Mouse (Mus musculus) ES-E14 (cell line): ENCODE measurements around the gene Hectd4. TPM values are rescaled to one million over a fixed set of nuclear protein-coding genes. Genes with fewer than 3 reads are reported as not detected.

Source experiments
- DNase-seq: peaks from one replicate; pipeline ENCODE4 v3.0.0-alpha.2; 2013; ENCODE audit warnings: low read depth, low spot score
- H3K27ac ChIP-seq: 2 replicates; pipeline ENCODE4 v1.5.1; 2012; ENCODE audit warnings: low read depth, mild to moderate bottlenecking, low read length, moderate library complexity, mixed read lengths; ENCODE audit not compliant: poor library complexity, insufficient read depth, severe bottlenecking
- H3K36me3 ChIP-seq: 2 replicates; pipeline ENCODE4 v1.6.1; 2012; ENCODE audit warnings: mild to moderate bottlenecking, low read length, moderate library complexity, mixed read lengths; ENCODE audit not compliant: control insufficient read depth, poor library complexity, insufficient read depth, severe bottlenecking
- H3K4me1 ChIP-seq, 2 experiments: fragments of 150-350 bp in 1 of 2; sonication (generic) in 1 of 2; 2 replicates each; pipeline ENCODE4 v1.6.1; 2012; ENCODE audit warnings: low read length in 2 of 2, mild to moderate bottlenecking in 1 of 2, mixed read lengths in 1 of 2; ENCODE audit not compliant: control insufficient read depth in 2 of 2, insufficient read depth in 2 of 2, poor library complexity in 1 of 2
- H3K4me3 ChIP-seq, 2 experiments: fragments of 150-350 bp in 1 of 2; sonication (generic) in 1 of 2; 2 replicates each; pipeline ENCODE4 v1.5.1; 2012; ENCODE audit warnings: low read length in 2 of 2, low read depth in 1 of 2, mild to moderate bottlenecking in 1 of 2, mixed read lengths in 1 of 2; ENCODE audit not compliant: insufficient read depth in 1 of 2, poor library complexity in 1 of 2, severe bottlenecking in 1 of 2
- H3K9ac ChIP-seq: 2 replicates; pipeline ENCODE4 v1.6.1; 2012; ENCODE audit warnings: low read depth, mild to moderate bottlenecking, low read length, mixed read lengths; ENCODE audit not compliant: poor library complexity, insufficient read depth, severe bottlenecking
- H3K9me3 ChIP-seq: fragments of 150-350 bp; sonication (generic); 2 replicates; pipeline ENCODE4 v1.6.1; 2012; ENCODE audit warnings: low read depth, mild to moderate bottlenecking, low read length; ENCODE audit not compliant: control insufficient read depth, insufficient read depth
- CHD2 ChIP-seq: IDR thresholded peaks from 2 replicates; pipeline ENCODE4 v1.6.1; 2014; ENCODE audit warnings: mild to moderate bottlenecking, low read depth, low read length, inconsistent platforms
- HCFC1 ChIP-seq: IDR thresholded peaks from 2 replicates; pipeline ENCODE4 v1.6.1; 2012; ENCODE audit warnings: low read length, inconsistent platforms, borderline replicate concordance; ENCODE audit not compliant: insufficient read depth
- MAFK ChIP-seq: IDR thresholded peaks from 2 replicates; pipeline ENCODE4 v1.6.1; 2014; ENCODE audit warnings: mild to moderate bottlenecking, low read depth, low read length, inconsistent platforms; ENCODE audit not compliant: insufficient read depth
- ZC3H11A ChIP-seq: IDR thresholded peaks from 2 replicates; pipeline ENCODE4 v1.6.1; 2012; ENCODE audit warnings: low read depth, mild to moderate bottlenecking, inconsistent platforms, low read length, borderline replicate concordance
- ZNF384 ChIP-seq: IDR thresholded peaks from 2 replicates; pipeline ENCODE4 v1.6.1; 2012; ENCODE audit warnings: low read depth, low read length, inconsistent platforms
- in situ Hi-C, 2 experiments: fragments of 600-800 bp; cut with MboI; formaldehyde crosslinking; loops; one replicate each; pipeline ENCODE4 v1.15.1; 2025; ENCODE audit warnings: low sequenced_read_pairs in 2 of 2, inconsistent platforms in 1 of 2; ENCODE audit not compliant: unreplicated experiment in 2 of 2
- total RNA-seq: library from RNA; depleted of rRNA; stranded (reverse); fragments of 300-350 nt; gene quantifications from 2 replicates; pipeline ENCODE4 v1.2.3, GENCODE M21; 2012

Gene Hectd4
- total RNA-seq, 1 experiment: 14.2 TPM

DNA sequence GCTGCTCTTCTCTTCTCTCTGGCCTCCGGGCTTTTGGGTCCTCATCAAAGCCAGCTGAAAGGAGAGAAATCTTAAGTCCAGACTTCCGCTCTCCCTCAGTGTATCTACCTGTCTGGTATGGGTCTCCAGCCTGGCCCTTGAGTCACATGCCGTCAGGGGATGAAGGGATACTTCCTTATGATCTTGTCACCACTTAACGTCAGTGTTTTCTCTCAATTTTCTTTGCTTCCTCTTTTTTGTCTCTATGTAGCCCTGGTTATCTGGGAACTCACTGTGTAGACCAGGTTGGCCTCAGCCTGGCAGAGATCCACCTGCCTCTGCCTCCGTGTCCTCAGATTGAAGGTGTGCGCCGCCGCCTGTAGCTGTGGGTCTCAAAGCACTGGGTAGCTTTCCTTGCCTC lies 124.0 kb downstream of the Hectd4 start:
- no peak for DNase-seq
- Histone ChIP-seq H3K27ac (no peak overlapping the region), H3K4me3 (no peak overlapping the region), H3K4me1 (peaks cover 0 to 7% of the 10 kb centered on the region in 2 experiments; a peak in 1 of 4 replicates), H3K9me3 (no peaks in the 10 kb centered on the region), H3K36me3 (peaks cover 21% of the 10 kb centered on the region; the same call in 1 of the 2 replicates), H3K9ac (no peak overlapping the region)
- no peak for TF ChIP-seq ZC3H11A
- no peak for TF ChIP-seq ZNF384
- no peak for TF ChIP-seq HCFC1
- in situ Hi-C loops: no loop called here

DNA sequence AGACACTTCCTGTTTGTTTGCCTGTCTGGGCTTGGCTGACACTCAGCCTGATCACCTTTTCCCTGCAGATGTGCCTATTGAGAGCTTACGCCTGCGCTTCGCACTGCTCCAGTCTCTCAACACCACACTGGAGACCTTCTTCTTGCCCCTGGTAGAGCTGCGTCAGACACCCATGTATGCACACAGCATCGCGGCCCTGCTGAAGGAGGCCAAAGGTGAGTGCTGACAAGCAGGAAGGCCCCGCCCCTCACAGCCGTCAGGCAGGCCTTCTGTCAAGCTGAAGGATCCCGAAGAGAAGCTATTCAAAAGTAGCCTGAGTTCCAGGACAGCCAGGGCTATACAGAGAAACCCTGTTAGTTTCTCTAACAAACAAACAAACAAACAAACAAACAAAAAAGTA lies 139.2 kb downstream of the Hectd4 start:
- Histone ChIP-seq H3K9ac (no peak overlapping the region), H3K4me1 (no peaks in the 10 kb centered on the region), H3K9me3 (no peaks in the 10 kb centered on the region), H3K4me3 (no peak overlapping the region), H3K36me3 (peaks cover 32% of the 10 kb centered on the region), H3K27ac (no peak overlapping the region)
- DNase-seq: no peak
- TF ChIP-seq HCFC1 (no peak), ZNF384 (no peak), ZC3H11A (no peak), MAFK (no peak), CHD2 (no peak)
- in situ Hi-C loops: no loop called here

GRCm38 (mm10) chr5:121361696-121362095 lies 141.7 kb downstream of the Hectd4 start:
- H3K27ac ChIP-seq: no peak overlapping the region
- H3K9ac ChIP-seq: no peak overlapping the region
- no peak overlapping the region for H3K4me3 ChIP-seq
- in situ Hi-C loops: no loop called here
- peaks cover 40% of the 10 kb centered on the region for H3K36me3 ChIP-seq
- no peaks in the 10 kb centered on the region for H3K9me3 ChIP-seq
- no peaks in the 10 kb centered on the region for H3K4me1 ChIP-seq
- TF ChIP-seq HCFC1: no peak
- no peak for TF ChIP-seq ZNF384
- TF ChIP-seq CHD2: no peak
- no peak for TF ChIP-seq MAFK
- no peak for TF ChIP-seq ZC3H11A
- DNase-seq: no peak

DNA sequence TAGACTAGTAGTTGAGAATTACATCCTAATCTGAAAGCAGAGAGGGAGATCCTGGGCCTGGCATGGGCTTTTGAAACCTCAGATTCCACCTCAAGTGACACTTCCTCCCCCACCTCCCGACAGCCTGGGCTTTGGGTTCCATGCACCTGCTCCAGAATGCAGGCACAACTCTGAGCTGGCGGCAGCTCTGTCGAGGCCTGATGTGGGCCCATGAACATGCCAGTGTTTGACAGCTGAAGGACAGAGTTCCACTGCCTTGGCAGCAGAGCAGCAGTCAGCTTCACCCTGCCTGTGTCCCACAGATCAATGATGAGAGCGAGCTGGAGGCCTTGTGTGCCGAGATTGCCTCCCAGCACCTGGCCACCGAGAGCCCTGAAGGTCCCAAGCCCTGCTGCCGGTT lies 143.4 kb downstream of the Hectd4 start:
- H3K9me3 ChIP-seq: no peaks in the 10 kb centered on the region
- no peak for DNase-seq
- in situ Hi-C loops: no loop called here
- TF ChIP-seq MAFK (no peak), HCFC1 (no peak), CHD2 (no peak), ZNF384 (no peak), ZC3H11A (no peak)
- H3K4me1 ChIP-seq: no peaks in the 10 kb centered on the region
- peaks cover 33% of the 10 kb centered on the region for H3K36me3 ChIP-seq
- no peak overlapping the region for H3K4me3 ChIP-seq
- no peak overlapping the region for H3K27ac ChIP-seq
- H3K9ac ChIP-seq: no peak overlapping the region
